Comparison of ENCODE assay signal across 9 mouse cellular contexts in the genomic region with DNA sequence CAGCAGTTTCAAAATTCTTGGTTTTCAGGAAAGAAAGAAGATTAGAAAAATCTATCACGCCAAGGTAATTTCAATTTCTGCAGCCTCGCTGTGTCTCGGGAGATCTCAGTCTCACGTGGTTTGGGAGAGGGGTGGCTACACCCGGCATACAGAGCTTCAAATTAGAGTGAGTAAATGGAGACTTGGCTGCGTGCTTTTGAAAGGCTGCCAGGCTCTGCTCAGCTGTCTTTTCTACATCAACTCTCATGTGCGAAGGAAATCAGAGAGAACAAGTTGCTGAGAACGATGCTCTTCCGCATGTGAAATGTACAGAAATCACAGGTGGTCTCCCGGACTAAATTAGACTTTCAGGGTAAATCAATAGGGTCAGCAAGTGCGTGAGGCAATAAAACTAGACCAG.
DNase-seq lines count a peak whose midpoint lies in the region; ATAC-seq lines count a peak whose summit lies in the region.
"Had no signal": no experiment of that assay in that cellular context is flagged by ENCODE, and none has a peak within 500 bp of the region (broad histone marks: within the 10 kb centered on the region; RNA-seq: fewer than 3 reads in every experiment).

No protein-coding gene starts in this region.

- H3K27ac ChIP-seq in liver, embryonic 12.5 days: no peak overlapping the region
- H3K27ac ChIP-seq: kidney, postnatal 0 days had no signal

- ATAC-seq in liver, embryonic 12.5 days: no peak
- ATAC-seq in megakaryocyte, adult 5-6 weeks (ENCODE audit: poor library complexity, severe bottlenecking): no peak

- no peak overlapping the region for H3K9ac ChIP-seq in liver, embryonic 12.5 days

- H3K4me2 ChIP-seq in liver, embryonic 12.5 days: no peak overlapping the region

- peaks cover 23% of the 10 kb centered on the region for H3K4me1 ChIP-seq in liver, embryonic 12.5 days

- no peak overlapping the region for H3K4me3 ChIP-seq in liver, embryonic 12.5 days

- intact Hi-C loops in left cerebral cortex, postnatal 36 days (cut with DNase I): loop anchor here (5.0 to 10.0 kb wide), 3 partner anchors 85 to 500 kb away; partner anchors contain the start of gene St6galnac5

- H3K9me3 ChIP-seq in liver, embryonic 12.5 days (replicated peaks): no peaks in the 10 kb centered on the region

- no peaks in the 10 kb centered on the region for H3K27me3 ChIP-seq in liver, embryonic 12.5 days (replicated peaks)

- peak; percentile 15 for DNase-seq in gastrocnemius, postnatal 10 days
- DNase-seq in gastrocnemius, adult 8-10 months (ENCODE audit: low spot score in 2 of 2): no peak
- peak; percentile 82 for DNase-seq in brain, adult 2 months (ENCODE audit: low read depth, low spot score)
- peak; percentile 45 to 51 for DNase-seq in frontal cortex, postnatal 14 days (ENCODE audit: low spot score in 2 of 2)
- peak; percentile 59 to 62 for DNase-seq in left cerebral cortex, postnatal 36 days (ENCODE audit: low spot score in 2 of 2)
- DNase-seq in cerebellum, adult 9-11 months: no peak

- H3K36me3 ChIP-seq in liver, embryonic 12.5 days: no peaks in the 10 kb centered on the region

- WGBS in liver, embryonic 12.5 days (ENCODE audit: insufficient replicate concordance): 80% methylated on average over 11 of the region's 11 CpGs

Comparison
In these comparisons a context has a peak if more than half of its experiments do, and no peak if none do; other contexts are left out.
1. DNase-seq: peak in gastrocnemius, postnatal 10 days (single experiment), brain, adult 2 months (single experiment), frontal cortex, postnatal 14 days (2 of 2) and left cerebral cortex, postnatal 36 days (2 of 2); none in gastrocnemius, adult 8-10 months (0 of 2) and cerebellum, adult 9-11 months (single experiment).